Mouse (Mus musculus): ENCODE data around the gene Fhit.
"Not testable (repeated sequence)": the region's sequence is repeated elsewhere in the genome, so short reads cannot be mapped to it uniquely, and the experiment has no call there.

Gene Fhit

GRCm38 (mm10) chr14:11161751-11162231 is at the start of gene Fhit:
Gene Fhit, minus strand, starts transcription at chr14:11162035.
- DNase-seq (ENCODE audit: low spot score in 2 of 2): peak; percentile 83 to 86

DNA sequence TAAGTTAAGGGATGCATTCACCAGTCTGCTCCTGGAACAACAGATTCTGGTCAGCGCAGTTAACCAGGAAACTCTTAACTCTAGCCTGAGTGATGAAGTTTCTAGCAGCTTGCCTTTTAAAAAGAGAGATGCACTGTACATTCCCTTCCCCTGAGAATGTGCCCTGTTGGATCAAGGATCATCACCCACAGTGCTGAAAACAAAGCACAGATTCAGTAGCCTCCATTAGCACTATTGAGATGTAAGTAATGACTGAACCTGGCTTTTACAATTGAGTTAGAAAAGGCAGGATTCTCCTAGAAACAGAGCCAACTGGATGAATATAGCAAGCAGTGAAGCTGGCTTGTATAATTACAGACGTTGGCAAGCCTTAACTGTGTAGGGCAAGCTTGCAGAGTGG is 45.0 kb upstream of the Fhit start:
- DNase-seq (ENCODE audit: low spot score in 2 of 2): no peak

DNA sequence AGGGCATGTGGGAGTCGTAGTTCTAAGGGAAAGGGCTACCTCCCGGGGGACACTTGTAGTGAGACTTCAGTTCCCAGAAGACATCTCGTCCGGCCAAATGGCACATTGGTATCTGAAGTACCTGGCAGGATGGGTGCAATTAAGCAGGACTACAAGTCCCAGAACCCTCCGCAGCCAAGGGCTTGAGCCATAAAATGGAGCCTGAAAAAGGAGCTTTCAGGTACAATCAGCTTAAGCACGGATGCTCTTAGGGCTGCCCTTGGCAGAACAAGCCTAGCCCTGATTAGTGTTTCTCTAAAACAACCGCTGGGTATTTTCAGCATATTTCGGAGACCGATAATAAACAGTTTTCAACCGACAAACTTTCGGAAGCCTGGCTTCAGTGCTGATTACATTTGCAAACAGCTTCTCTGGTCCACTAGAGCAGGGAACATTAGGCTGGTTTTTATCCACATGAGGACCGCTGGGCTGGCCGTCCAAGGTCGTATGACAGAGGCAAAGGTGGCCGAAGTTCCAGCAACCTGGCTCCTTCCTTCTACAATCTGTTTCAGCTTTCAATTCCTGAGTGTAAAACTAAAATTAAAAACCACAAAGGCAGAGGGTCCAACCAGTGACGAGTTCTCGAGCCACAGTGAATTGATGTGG is 907 bp downstream of the Fhit start:
- DNase-seq (ENCODE audit: low spot score in 2 of 2): peak; percentile 63 to 71

DNA sequence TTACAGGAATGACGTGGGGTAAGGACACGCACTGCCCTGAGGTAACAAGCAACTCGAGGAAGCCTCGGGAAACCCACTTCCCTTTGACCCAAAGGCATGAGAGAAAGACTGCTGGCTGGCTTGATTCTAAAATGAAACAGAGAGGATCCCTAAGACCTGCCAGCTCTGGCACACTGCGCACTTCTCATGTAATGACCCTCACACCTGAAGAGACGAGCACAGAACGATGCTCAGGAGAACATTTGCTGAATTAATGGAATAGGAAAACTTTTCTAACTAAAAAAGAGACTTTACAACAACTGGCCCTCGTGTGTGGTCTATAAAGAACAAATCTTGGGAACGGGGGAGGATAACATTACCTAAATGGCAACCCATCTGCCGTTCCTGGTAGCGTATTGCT is 2.2 kb downstream of the Fhit start:
- no peak for DNase-seq (ENCODE audit: low spot score in 2 of 2)

GRCm38 (mm10) chr14:11159021-11159420 is 2.8 kb downstream of the Fhit start:
- no peak for DNase-seq (ENCODE audit: low spot score in 2 of 2)

DNA sequence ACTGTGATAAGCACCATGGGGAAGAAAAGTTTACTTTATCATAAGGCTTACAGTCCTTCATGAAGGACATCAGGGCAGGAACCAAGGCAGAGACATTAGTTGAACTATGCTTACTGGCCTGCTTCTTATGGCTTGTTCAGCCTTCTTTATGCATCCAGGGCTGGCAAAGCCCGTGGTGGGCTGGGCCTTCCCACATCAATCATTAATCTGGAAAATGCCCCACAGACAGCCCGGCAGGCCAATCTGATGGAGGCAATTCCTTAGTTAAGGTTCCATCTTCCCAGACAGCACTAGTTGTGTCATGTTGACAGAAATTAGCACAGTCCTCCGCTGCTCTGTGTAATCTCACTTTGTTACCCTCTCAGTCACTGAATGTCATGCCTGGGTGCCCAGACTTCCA is 4.1 kb downstream of the Fhit start:
- DNase-seq (ENCODE audit: low spot score in 2 of 2): no peak

GRCm38 (mm10) chr14:11151634-11152321 is 10.1 kb downstream of the Fhit start:
- DNase-seq (ENCODE audit: low spot score in 2 of 2): no peak

- DNase-seq (ENCODE audit: low spot score in 2 of 2): no peak
Observed at GRCm38 (mm10) chr14:11133787-11134735, 27.8 kb downstream of the Fhit start.

DNA sequence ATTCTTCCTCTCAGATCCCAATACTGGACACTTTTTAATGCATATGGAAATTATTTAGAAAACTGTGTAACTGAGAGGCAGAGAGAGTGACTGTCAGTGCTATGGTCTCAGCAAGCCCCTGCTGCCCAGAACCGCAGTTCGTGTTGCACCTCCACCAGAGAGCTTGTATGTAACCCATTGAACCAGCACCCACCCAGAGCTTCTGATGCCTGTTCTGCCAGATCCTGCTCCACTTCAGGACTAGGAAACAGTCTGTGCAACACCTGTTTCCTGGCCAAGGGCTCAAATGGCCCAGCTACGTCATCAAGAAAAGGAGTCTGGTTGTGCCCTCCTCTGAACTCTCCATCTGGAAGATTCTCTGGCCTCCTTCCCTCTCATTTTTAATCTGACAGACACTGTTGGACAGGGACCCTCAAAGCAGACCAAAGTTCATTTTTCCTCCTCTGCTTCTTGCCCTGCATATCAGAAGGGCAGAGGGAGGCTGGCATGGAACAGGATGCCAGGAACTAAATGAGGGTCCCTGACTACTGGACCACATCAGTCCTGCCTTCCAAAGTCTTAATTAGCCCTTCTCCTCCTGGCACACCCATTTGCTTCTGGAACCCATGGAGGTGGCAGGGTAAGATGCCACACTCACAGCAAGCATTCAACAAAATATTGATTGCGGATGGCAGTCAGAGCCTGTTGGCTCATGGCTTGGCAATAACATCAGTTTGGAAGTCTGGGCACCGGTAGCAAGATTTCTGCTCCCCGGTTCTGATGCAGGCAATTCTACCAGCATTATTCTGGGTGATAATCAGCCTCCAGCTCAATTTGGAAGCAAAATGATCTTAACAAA is 29.0 kb downstream of the Fhit start:
- DNase-seq (ENCODE audit: low spot score in 2 of 2): no peak

- no peak for DNase-seq (ENCODE audit: low spot score in 2 of 2)
Observed at GRCm38 (mm10) chr14:11125096-11125495, 36.7 kb downstream of the Fhit start.

DNA sequence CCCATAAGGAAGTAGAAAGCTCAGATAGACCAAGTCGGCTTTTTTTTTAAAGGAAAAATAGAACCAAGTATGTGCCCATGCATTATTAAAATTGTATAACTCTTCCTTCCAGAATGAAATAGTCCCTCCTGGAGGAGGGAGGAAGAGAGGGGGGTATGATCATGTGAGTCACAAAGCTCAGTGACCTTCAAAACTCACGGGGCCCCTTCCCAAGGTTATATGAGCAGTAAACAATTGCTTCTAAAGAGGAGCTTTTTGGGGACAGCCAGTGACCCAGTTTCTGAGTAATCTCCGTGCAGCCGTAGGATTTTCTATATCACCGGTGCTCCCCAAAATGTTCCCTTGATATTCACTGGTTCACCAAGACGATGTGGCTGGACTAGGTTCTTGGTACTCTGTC is 42.8 kb downstream of the Fhit start:
- DNase-seq (ENCODE audit: low spot score in 2 of 2): no peak

DNA sequence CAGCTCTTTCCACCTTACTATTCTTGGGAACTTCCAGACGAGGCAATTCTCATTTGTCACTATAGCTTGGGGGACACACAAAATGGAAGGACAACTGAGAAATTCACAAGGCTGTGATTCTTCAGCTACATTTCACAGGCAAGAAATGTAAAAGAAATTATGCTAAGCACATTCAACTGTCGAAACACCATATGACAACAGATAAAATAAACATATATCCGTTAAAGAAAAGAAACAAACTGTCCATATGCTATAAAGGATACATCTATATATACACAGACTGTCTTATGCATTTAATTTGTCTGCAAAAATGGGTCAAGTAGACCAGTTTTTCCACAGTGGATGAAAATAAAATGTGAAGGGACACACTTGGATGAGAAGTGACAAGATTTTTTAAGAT is 76.2 kb downstream of the Fhit start:
- no peak for DNase-seq (ENCODE audit: low spot score in 2 of 2)

GRCm38 (mm10) chr14:11083946-11084345 is 77.9 kb downstream of the Fhit start:
- no peak for DNase-seq (ENCODE audit: low spot score in 2 of 2)

- no peak for DNase-seq (ENCODE audit: low spot score in 2 of 2)
Observed at GRCm38 (mm10) chr14:11083462-11083861, 78.4 kb downstream of the Fhit start.

- DNase-seq (ENCODE audit: low spot score in 2 of 2): no peak
Observed at GRCm38 (mm10) chr14:11063594-11063993, 98.2 kb downstream of the Fhit start.

DNA sequence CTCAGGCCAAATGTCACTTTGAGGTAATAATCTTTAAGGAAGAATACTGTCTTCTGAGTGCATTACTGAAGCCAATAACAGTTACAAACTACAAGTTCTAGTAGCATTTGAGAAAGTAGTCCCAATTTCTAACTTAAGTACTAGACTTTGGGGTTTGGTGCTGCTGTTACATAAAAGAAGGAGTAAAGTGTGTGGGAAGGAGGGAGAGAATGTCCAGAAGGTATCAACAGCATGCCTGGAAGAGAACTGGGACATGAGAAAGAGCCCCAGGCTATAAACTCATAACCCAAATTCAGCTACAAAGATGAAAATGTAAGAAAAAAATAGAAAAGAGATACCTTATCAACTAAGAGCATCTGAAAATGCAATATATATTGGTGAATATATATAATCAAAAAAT is 101.6 kb downstream of the Fhit start:
- no peak for DNase-seq (ENCODE audit: low spot score in 2 of 2)

DNA sequence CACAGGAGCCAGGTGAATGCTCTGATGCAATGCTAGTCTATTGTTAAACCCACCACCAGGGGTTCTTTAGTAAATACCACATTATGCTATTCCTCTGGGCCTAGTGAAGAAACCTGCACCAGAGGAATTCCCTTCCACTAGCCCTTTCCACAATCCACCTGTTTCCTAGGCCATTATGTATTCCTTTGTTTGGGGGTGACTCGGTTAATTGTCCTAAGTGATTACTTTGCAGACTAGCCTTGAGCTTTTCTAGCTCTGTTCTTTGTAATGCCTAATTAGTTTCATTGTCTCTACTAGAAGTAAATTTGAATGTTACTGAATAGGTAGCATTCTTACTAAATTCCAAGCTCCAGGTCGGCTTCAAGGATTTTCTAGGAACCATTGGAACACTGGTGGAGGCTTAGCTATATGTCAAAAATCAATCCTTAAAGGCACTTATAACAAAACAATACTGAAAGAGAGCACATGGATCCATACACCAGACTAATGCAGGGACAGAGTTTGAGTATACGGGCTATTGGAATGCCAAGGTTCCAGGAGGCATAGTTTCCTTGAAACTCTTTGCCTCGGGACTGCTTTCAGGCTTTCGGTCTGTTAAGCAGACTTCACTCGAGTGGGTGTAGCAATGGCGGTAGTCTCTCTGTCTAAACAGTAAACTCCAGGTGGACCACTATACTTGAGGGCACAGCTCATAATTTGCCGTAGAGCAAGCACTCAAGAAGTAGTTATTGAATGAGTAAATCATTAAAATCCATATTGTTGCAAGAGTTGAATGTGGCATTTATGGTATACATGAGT is 122.1 kb downstream of the Fhit start:
- not testable (repeated sequence) for DNase-seq (ENCODE audit: low spot score in 2 of 2)

- DNase-seq (ENCODE audit: low spot score in 2 of 2): no peak
Observed at GRCm38 (mm10) chr14:11021391-11021790, 140.4 kb downstream of the Fhit start.

GRCm38 (mm10) chr14:10978651-10979050 is 183.2 kb downstream of the Fhit start:
- no peak for DNase-seq (ENCODE audit: low spot score in 2 of 2)

GRCm38 (mm10) chr14:10941647-10942046 is 220.2 kb downstream of the Fhit start:
- no peak for DNase-seq (ENCODE audit: low spot score in 2 of 2)

GRCm38 (mm10) chr14:10933667-10934066 is 228.2 kb downstream of the Fhit start:
- no peak for DNase-seq (ENCODE audit: low spot score in 2 of 2)

Data from spleen, postnatal 36 days (tissue).